Mouse (Mus musculus) midbrain, embryonic 14.5 days (tissue): Measurements from ENCODE around the gene Ccdc170. TPM values are rescaled to one million over a fixed set of nuclear protein-coding genes. Genes with fewer than 3 reads are reported as not detected.

Experiments used
- polyA plus RNA-seq: library from polyadenylated mRNA; unstranded; fragments of >200 nt; fragmentation: Nextera tagmentation; extraction: Ambion mirVana; gene quantifications from 2 replicates; pipeline ENCODE4 v1.2.1, GENCODE M21; 2014

Ccdc170 gene
- polyA plus RNA-seq, 1 experiment from 2014 or later: 0.14 TPM

Other genes with a start within 250 kb of the Ccdc170 start
- 20.9 and 31.9 TPM in 2 replicates for gene Akap12, start 216.1 kb upstream of the Ccdc170 start, polyA plus RNA-seq
- 12.7 and 17.5 TPM in 2 replicates for gene Zbtb2, start 94.4 kb upstream of the Ccdc170 start, polyA plus RNA-seq
- 44.5 and 45.7 TPM in 2 replicates for gene Rmnd1, start 50.1 kb upstream of the Ccdc170 start, polyA plus RNA-seq
- gene Armt1, start 50.0 kb upstream of the Ccdc170 start, polyA plus RNA-seq: 9.2 and 14.7 TPM in 2 replicates
- gene Esr1, start 129.1 kb downstream of the Ccdc170 start, polyA plus RNA-seq: 0.27 and 0.30 TPM in 2 replicates